Mouse (Mus musculus): Measurements from ENCODE around the gene Nudt4. TPM values are rescaled to one million over a fixed set of nuclear protein-coding genes. Genes with fewer than 3 reads are reported as not detected.

Nudt4 gene
- polyA plus RNA-seq, 1 experiment = 64.6 TPM

GRCm38 (mm10) chr10:95512635-95513034 is 51.3 kb downstream of the Nudt4 start:
- no peak for DNase-seq (ENCODE audit: low read depth)
- TF ChIP-seq POLR2A (IDR thresholded peaks at IDR 0.05; ENCODE audit: borderline replicate concordance, extremely low read depth, insufficient read depth, insufficient read length, poor library complexity, severe bottlenecking) (no peak), CTCF (IDR thresholded peaks at IDR 0.05; ENCODE audit: borderline replicate concordance, extremely low read depth, insufficient read depth, insufficient read length) (no peak)

- no peak for DNase-seq (ENCODE audit: low read depth)
- TF ChIP-seq POLR2A (IDR thresholded peaks at IDR 0.05; ENCODE audit: borderline replicate concordance, extremely low read depth, insufficient read depth, insufficient read length, poor library complexity, severe bottlenecking) (no peak), CTCF (IDR thresholded peaks at IDR 0.05; ENCODE audit: borderline replicate concordance, extremely low read depth, insufficient read depth, insufficient read length) (no peak)
Observed at GRCm38 (mm10) chr10:95509263-95509662, 54.7 kb downstream of the Nudt4 start.

GRCm38 (mm10) chr10:95508793-95509192 is 55.2 kb downstream of the Nudt4 start:
- no peak for TF ChIP-seq CTCF (IDR thresholded peaks at IDR 0.05; ENCODE audit: borderline replicate concordance, extremely low read depth, insufficient read depth, insufficient read length)
- TF ChIP-seq POLR2A (IDR thresholded peaks at IDR 0.05; ENCODE audit: borderline replicate concordance, extremely low read depth, insufficient read depth, insufficient read length, poor library complexity, severe bottlenecking) = no peak
- no peak for DNase-seq (ENCODE audit: low read depth)

- TF ChIP-seq CTCF (IDR thresholded peaks at IDR 0.05; ENCODE audit: borderline replicate concordance, extremely low read depth, insufficient read depth, insufficient read length) (no peak), POLR2A (IDR thresholded peaks at IDR 0.05; ENCODE audit: borderline replicate concordance, extremely low read depth, insufficient read depth, insufficient read length, poor library complexity, severe bottlenecking) (no peak)
- DNase-seq (ENCODE audit: low read depth) = no peak
Observed at GRCm38 (mm10) chr10:95508126-95508525, 55.8 kb downstream of the Nudt4 start.

- TF ChIP-seq CTCF (IDR thresholded peaks at IDR 0.05; ENCODE audit: borderline replicate concordance, extremely low read depth, insufficient read depth, insufficient read length) = no peak
- TF ChIP-seq POLR2A (IDR thresholded peaks at IDR 0.05; ENCODE audit: borderline replicate concordance, extremely low read depth, insufficient read depth, insufficient read length, poor library complexity, severe bottlenecking) = no peak
- DNase-seq (ENCODE audit: low read depth) = no peak
Observed at GRCm38 (mm10) chr10:95504341-95504740, 59.6 kb downstream of the Nudt4 start.

- no peak for TF ChIP-seq POLR2A (IDR thresholded peaks at IDR 0.05; ENCODE audit: borderline replicate concordance, extremely low read depth, insufficient read depth, insufficient read length, poor library complexity, severe bottlenecking)
- no peak for TF ChIP-seq CTCF (IDR thresholded peaks at IDR 0.05; ENCODE audit: borderline replicate concordance, extremely low read depth, insufficient read depth, insufficient read length)
- no peak for DNase-seq (ENCODE audit: low read depth)
Observed at GRCm38 (mm10) chr10:95503443-95504235, 60.3 kb downstream of the Nudt4 start.

GRCm38 (mm10) chr10:95501463-95502081 is 62.4 kb downstream of the Nudt4 start, which contains the start of gene Mrpl42:
Gene Mrpl42 (minus strand): TSS chr10:95501940.
- TF ChIP-seq CTCF (IDR thresholded peaks at IDR 0.05; ENCODE audit: borderline replicate concordance, extremely low read depth, insufficient read depth, insufficient read length) (no peak), POLR2A (IDR thresholded peaks at IDR 0.05; ENCODE audit: borderline replicate concordance, extremely low read depth, insufficient read depth, insufficient read length, poor library complexity, severe bottlenecking) (peak; percentile 72; the same call in 1 of the 2 replicates)
- DNase-seq (ENCODE audit: low read depth) = peak; percentile 95

GRCm38 (mm10) chr10:95501033-95501432 is 62.9 kb downstream of the Nudt4 start:
- peak; percentile 52 for DNase-seq (ENCODE audit: low read depth)
- no peak for TF ChIP-seq CTCF (IDR thresholded peaks at IDR 0.05; ENCODE audit: borderline replicate concordance, extremely low read depth, insufficient read depth, insufficient read length)
- no peak for TF ChIP-seq POLR2A (IDR thresholded peaks at IDR 0.05; ENCODE audit: borderline replicate concordance, extremely low read depth, insufficient read depth, insufficient read length, poor library complexity, severe bottlenecking)

Other genes starting within 250 kb of the Nudt4 start
- gene Cradd, start 240.0 kb downstream of the Nudt4 start, polyA plus RNA-seq (2012; rRNA removed) = 10.1 and 10.8 TPM in 2 replicates
- gene Socs2, start 147.0 kb downstream of the Nudt4 start, polyA plus RNA-seq (2012; rRNA removed) = 57.4 and 59.4 TPM in 2 replicates
- 138 and 177 TPM in 2 replicates for gene Mrpl42, start 62.2 kb downstream of the Nudt4 start, polyA plus RNA-seq (2012; rRNA removed)
- 231 and 242 TPM in 2 replicates for gene Ube2n, start 49.0 kb downstream of the Nudt4 start, polyA plus RNA-seq (2012; rRNA removed)
- 0.34 and 0.49 TPM in 2 replicates for gene Anapc15-ps, start 109.3 kb upstream of the Nudt4 start, polyA plus RNA-seq (2012; rRNA removed)